Mouse (Mus musculus) G1E (cell line): Measurements from ENCODE around the gene Klf13.
A peak's percentile ranks its signal among the peaks of the same experiment; 100 is the strongest.

Source experiments
- CTCF ChIP-seq: IDR thresholded peaks from 2 replicates; pipeline ENCODE4 v1.5.1; 2012; ENCODE audit warnings: low read depth, low read length, inconsistent platforms, mixed read lengths
- GATA1 ChIP-seq: IDR thresholded peaks from 2 replicates; pipeline ENCODE4 v1.6.1; 2012; ENCODE audit warnings: borderline replicate concordance, low read length, inconsistent platforms, mixed read lengths
- POLR2AphosphoS5 ChIP-seq: IDR thresholded peaks from 2 replicates; pipeline ENCODE4 v1.6.1; 2012; ENCODE audit warnings: low read depth, low read length, inconsistent platforms; ENCODE audit not compliant: insufficient replicate concordance
- TAL1 ChIP-seq: conservative IDR thresholded peaks from 2 replicates; pipeline ENCODE4 v1.6.1; 2012; ENCODE audit warnings: low read depth, low read length, inconsistent platforms, mixed read lengths

- TF ChIP-seq CTCF: no peak
- peak; percentile 56 for TF ChIP-seq TAL1
- TF ChIP-seq GATA1: no peak
- TF ChIP-seq POLR2AphosphoS5: no peak
Observed at GRCm38 (mm10) chr7:63922571-63922970, 16.1 kb downstream of the Klf13 start.
